Mouse (Mus musculus) heart, embryonic 11.5 days (tissue): ENCODE data around the gene Mto1. TPM values are rescaled to one million over a fixed set of nuclear protein-coding genes. Genes with fewer than 3 reads are reported as not detected.
"Not testable (repeated sequence)": the region's sequence is repeated elsewhere in the genome, so short reads cannot be mapped to it uniquely, and the experiment has no call there.

Experiments
- ATAC-seq: fragments of 200-750 bp; cut with Nextera tagmentation; replicated peaks from 2 replicates; pipeline ENCODE4 v1.8.0; 2017; ENCODE audit warnings: moderate library complexity; ENCODE audit not compliant: insufficient number of reproducible peaks, low FRiP score, low TSS enrichment
- H3K27ac ChIP-seq: fragments of 300-500 bp; sonication (generic); 2 replicates; pipeline ENCODE4 v1.5.1; 2014; ENCODE audit warnings: mild to moderate bottlenecking, low read depth, low read length
- H3K27me3 ChIP-seq: fragments of 300-500 bp; sonication (generic); 2 replicates; pipeline ENCODE4 v1.6.1; 2014; ENCODE audit warnings: mild to moderate bottlenecking, low read length, mixed read lengths; ENCODE audit not compliant: control insufficient read depth, insufficient read depth
- H3K36me3 ChIP-seq: fragments of 300-500 bp; sonication (generic); 2 replicates; pipeline ENCODE4 v1.6.1; 2014; ENCODE audit warnings: mild to moderate bottlenecking, low read length, moderate library complexity, mixed read lengths; ENCODE audit not compliant: control insufficient read depth, insufficient read depth
- H3K4me1 ChIP-seq: fragments of 300-500 bp; sonication (generic); 2 replicates; pipeline ENCODE4 v1.6.1; 2014; ENCODE audit warnings: low read length; ENCODE audit not compliant: control insufficient read depth, insufficient read depth
- H3K4me2 ChIP-seq: fragments of 300-500 bp; sonication (generic); 2 replicates; pipeline ENCODE4 v1.6.1; 2014; ENCODE audit warnings: mild to moderate bottlenecking, moderate library complexity
- H3K4me3 ChIP-seq: fragments of 300-500 bp; sonication (generic); 2 replicates; pipeline ENCODE4 v1.5.1; 2014; ENCODE audit warnings: low read depth, low read length
- H3K9ac ChIP-seq: fragments of 300-500 bp; sonication (generic); 2 replicates; pipeline ENCODE4 v1.6.1; 2014; ENCODE audit warnings: mild to moderate bottlenecking, low read depth, low read length, moderate library complexity
- H3K9me3 ChIP-seq: fragments of 300-500 bp; sonication (generic); replicated peaks from 2 replicates; pipeline ENCODE4 v1.6.1; 2016; ENCODE audit warnings: low read length; ENCODE audit not compliant: control insufficient read depth
- WGBS: fragments of 180-500 bp; shearing (Covaris S2); extraction: QIAGEN DNeasy Blood & Tissue Kit; methylation state at CpG from one replicate; pipeline ENCODE4 v1.1.7; 2014; ENCODE audit not compliant: insufficient replicate concordance; 5-methylcytosine and 5-hydroxymethylcytosine counted together
- polyA plus RNA-seq: library from polyadenylated mRNA; unstranded; fragments of >200 nt; fragmentation: Nextera tagmentation; extraction: Ambion mirVana; gene quantifications from 2 replicates; pipeline ENCODE4 v1.2.1, GENCODE M21; 2014

Gene Mto1
- polyA plus RNA-seq, 1 experiment from 2014 or later, result 27.6 TPM

- H3K4me3 ChIP-seq, H3K9ac ChIP-seq: not testable (repeated sequence)
- H3K4me2 ChIP-seq, result 0 out of 2 replicates have a peak overlapping the region, but pooled peaks have one; percentile 6
Measured at GRCm38 (mm10) chr9:78478009-78478605, 30.1 kb downstream of the Mto1 start.

GRCm38 (mm10) chr9:78479308-78479707 is 31.3 kb downstream of the Mto1 start:
- Histone ChIP-seq H3K36me3 (peaks cover 28% of the 10 kb centered on the region), H3K27ac (0 out of 2 replicates have a peak overlapping the region, but pooled peaks have one; percentile 29), H3K9ac (peak overlapping the region; percentile 66; the same call in 1 of the 2 replicates), H3K4me3 (peak overlapping the region; percentile 99), H3K4me2 (peak overlapping the region; percentile 80)
- 32% methylated on average over 8 of the region's 8 CpGs for WGBS
- not testable (repeated sequence) for H3K9me3 ChIP-seq, ATAC-seq, H3K4me1 ChIP-seq, H3K27me3 ChIP-seq

More at GRCm38 (mm10) chr9:78478009-78478605, 30.1 kb downstream of the Mto1 start:
- 70% methylated on average over 1 of the region's 1 CpGs for WGBS
- 0 out of 2 replicates have a peak overlapping the region, but pooled peaks have one; percentile 25 for H3K27ac ChIP-seq
- H3K4me1 ChIP-seq, H3K27me3 ChIP-seq, H3K9me3 ChIP-seq, ATAC-seq: not testable (repeated sequence)
- H3K36me3 ChIP-seq, result peaks cover 28% of the 10 kb centered on the region

- Histone ChIP-seq H3K4me2 (peak overlapping the region; percentile 80), H3K36me3 (peaks cover 28% of the 10 kb centered on the region), H3K9ac (peak overlapping the region; percentile 100), H3K4me3 (peak overlapping the region; percentile 99), H3K27ac (peak overlapping the region; percentile 100)
- not testable (repeated sequence) for H3K27me3 ChIP-seq, ATAC-seq, H3K9me3 ChIP-seq, H3K4me1 ChIP-seq
- 0% methylated on average over 13 of the region's 13 CpGs for WGBS
Measured at GRCm38 (mm10) chr9:78480227-78480626, 32.2 kb downstream of the Mto1 start.

GRCm38 (mm10) chr9:78480706-78481358 is 32.8 kb downstream of the Mto1 start:
- Histone ChIP-seq H3K9ac (peak overlapping the region; percentile 100), H3K27me3 (no peaks in the 10 kb centered on the region), H3K27ac (peak overlapping the region; percentile 100), H3K4me3 (peak overlapping the region; percentile 99), H3K9me3 (no peaks in the 10 kb centered on the region), H3K4me1 (peaks cover 6% of the 10 kb centered on the region), H3K36me3 (peaks cover 28% of the 10 kb centered on the region), H3K4me2 (peak overlapping the region; percentile 80)
- ATAC-seq, result peak; percentile 25
- under 1% methylated on average over 46 of the region's 46 CpGs for WGBS

- peaks cover 6% of the 10 kb centered on the region for H3K4me1 ChIP-seq
- peak overlapping the region; percentile 80 for H3K4me2 ChIP-seq
- H3K27ac ChIP-seq, result peak overlapping the region; percentile 100
- H3K4me3 ChIP-seq, result peak overlapping the region; percentile 99
- H3K9ac ChIP-seq, result peak overlapping the region; percentile 100
- peak; percentile 97 for ATAC-seq
- H3K36me3 ChIP-seq, result peaks cover 23% of the 10 kb centered on the region
- no peaks in the 10 kb centered on the region for H3K27me3 ChIP-seq
- H3K9me3 ChIP-seq, result no peaks in the 10 kb centered on the region
- WGBS, result under 1% methylated on average over 73 of the region's 77 CpGs
Measured at GRCm38 (mm10) chr9:78481423-78482331, 33.7 kb downstream of the Mto1 start.

- no peak for ATAC-seq
- Histone ChIP-seq H3K4me2 (peak overlapping the region; percentile 80), H3K27me3 (no peaks in the 10 kb centered on the region), H3K9ac (peak overlapping the region; percentile 100), H3K27ac (peak overlapping the region; percentile 96), H3K4me3 (peak overlapping the region; percentile 99), H3K9me3 (no peaks in the 10 kb centered on the region), H3K36me3 (peaks cover 18% of the 10 kb centered on the region), H3K4me1 (peaks cover 6% of the 10 kb centered on the region)
- WGBS, result 19% methylated on average over 3 of the region's 3 CpGs
Measured at GRCm38 (mm10) chr9:78482386-78482785, 34.4 kb downstream of the Mto1 start.

- ATAC-seq, result no peak
- Histone ChIP-seq H3K27me3 (no peaks in the 10 kb centered on the region), H3K4me2 (no peak overlapping the region), H3K4me1 (peaks cover 6% of the 10 kb centered on the region), H3K27ac (0 out of 2 replicates have a peak overlapping the region, but pooled peaks have one; percentile 10), H3K9me3 (no peaks in the 10 kb centered on the region), H3K9ac (no peak overlapping the region), H3K36me3 (peaks cover 5% of the 10 kb centered on the region; the same call in 1 of the 2 replicates), H3K4me3 (no peak overlapping the region)
- 73% methylated on average over 3 of the region's 3 CpGs for WGBS
Measured at GRCm38 (mm10) chr9:78484660-78485059, 36.7 kb downstream of the Mto1 start.

GRCm38 (mm10) chr9:78488021-78488420 is 40.0 kb downstream of the Mto1 start:
- not testable (repeated sequence) for H3K36me3 ChIP-seq, ATAC-seq, H3K9me3 ChIP-seq, H3K27me3 ChIP-seq, H3K27ac ChIP-seq, H3K9ac ChIP-seq, H3K4me3 ChIP-seq, H3K4me1 ChIP-seq, H3K4me2 ChIP-seq
- WGBS, result 91% methylated on average over 5 of the region's 5 CpGs
